Mouse (Mus musculus): ENCODE measurements around the gene Draxin. TPM values are rescaled to one million over a fixed set of nuclear protein-coding genes. Genes with fewer than 3 reads are reported as not detected.

Gene Draxin
- total and polyA plus RNA-seq, 2 experiments from 2014 or later = 5.0 to 29.5 TPM

- peak; percentile 62 for TF ChIP-seq CTCF (IDR thresholded peaks at IDR 0.05)
- no peak for DNase-seq (ENCODE audit: low spot score)
- H3K36me3 ChIP-seq (ENCODE audit: insufficient read depth, low read length) = peaks cover 2% of the 10 kb centered on the region; the same call in 1 of the 2 replicates
- H3K27me3 ChIP-seq (ENCODE audit: insufficient read depth, low read length) = no peaks in the 10 kb centered on the region
- H3K4me2 ChIP-seq (ENCODE audit: low read depth, low read length, poor library complexity, severe bottlenecking) = no peak overlapping the region
- no peak overlapping the region for H3K27ac ChIP-seq (ENCODE audit: low read depth, low read length)
- no peak overlapping the region for H3K9ac ChIP-seq (replicated peaks; ENCODE audit: low read length, poor library complexity, severe bottlenecking)
- no peaks in the 10 kb centered on the region for H3K9me3 ChIP-seq (ENCODE audit: low read length)
- no peak for ATAC-seq (ENCODE audit: low FRiP score)
- WGBS = 76% methylated on average over 4 of the region's 4 CpGs
- no peak overlapping the region for H3K4me3 ChIP-seq (ENCODE audit: low read depth, low read length)
- H3K4me1 ChIP-seq (ENCODE audit: insufficient read depth, low read length) = peaks cover 4% of the 10 kb centered on the region; the same call in 1 of the 2 replicates
Observed at GRCm38 (mm10) chr4:148117392-148117791, 13.1 kb downstream of the Draxin start.

- Histone ChIP-seq H3K4me3 (ENCODE audit: low read depth, low read length) (no peak overlapping the region), H3K4me2 (ENCODE audit: low read depth, low read length, poor library complexity, severe bottlenecking) (no peak overlapping the region), H3K9ac (replicated peaks; ENCODE audit: low read length, poor library complexity, severe bottlenecking) (no peak overlapping the region), H3K27ac (ENCODE audit: low read depth, low read length) (no peak overlapping the region), H3K4me1 (ENCODE audit: insufficient read depth, low read length) (peaks cover 4% of the 10 kb centered on the region; the same call in 1 of the 2 replicates), H3K36me3 (ENCODE audit: insufficient read depth, low read length) (peaks cover 6% of the 10 kb centered on the region; the same call in 1 of the 2 replicates), H3K27me3 (ENCODE audit: insufficient read depth, low read length) (no peaks in the 10 kb centered on the region), H3K9me3 (ENCODE audit: low read length) (no peaks in the 10 kb centered on the region)
- TF ChIP-seq CTCF (IDR thresholded peaks at IDR 0.05) = peak; percentile 62
- DNase-seq (ENCODE audit: low spot score) (no peak), ATAC-seq (ENCODE audit: low FRiP score) (no peak)
- WGBS = 81% methylated on average over 4 of the region's 4 CpGs
Observed at GRCm38 (mm10) chr4:148116657-148117056, 13.8 kb downstream of the Draxin start.

GRCm38 (mm10) chr4:148115467-148115866, 15.0 kb downstream of the Draxin start:
- Histone ChIP-seq H3K27me3 (ENCODE audit: insufficient read depth, low read length) (no peaks in the 10 kb centered on the region), H3K9ac (replicated peaks; ENCODE audit: low read length, poor library complexity, severe bottlenecking) (no peak overlapping the region; the same call in 1 of the 2 replicates), H3K4me3 (ENCODE audit: low read depth, low read length) (no peak overlapping the region), H3K27ac (ENCODE audit: low read depth, low read length) (peak overlapping the region; percentile 38; the same call in 1 of the 2 replicates), H3K9me3 (ENCODE audit: low read length) (no peaks in the 10 kb centered on the region), H3K4me1 (ENCODE audit: insufficient read depth, low read length) (peaks cover 4% of the 10 kb centered on the region; the same call in 1 of the 2 replicates), H3K36me3 (ENCODE audit: insufficient read depth, low read length) (peaks cover 6% of the 10 kb centered on the region; the same call in 1 of the 2 replicates), H3K4me2 (ENCODE audit: low read depth, low read length, poor library complexity, severe bottlenecking) (peak overlapping the region; percentile 32; the same call in 1 of the 2 replicates)
- peak; percentile 55 for TF ChIP-seq CTCF (IDR thresholded peaks at IDR 0.05)
- WGBS = 5% methylated on average over 15 of the region's 15 CpGs
- no peak; the same call in 1 of the 2 replicates for ATAC-seq (ENCODE audit: low FRiP score)
- no peak for DNase-seq (ENCODE audit: low spot score)

- H3K36me3 ChIP-seq (ENCODE audit: insufficient read depth, low read length) = peaks cover 6% of the 10 kb centered on the region; the same call in 1 of the 2 replicates
- no peaks in the 10 kb centered on the region for H3K9me3 ChIP-seq (ENCODE audit: low read length)
- ATAC-seq (ENCODE audit: low FRiP score) (peak; percentile 75), DNase-seq (ENCODE audit: low spot score) (peak; percentile 89)
- H3K27ac ChIP-seq (ENCODE audit: low read depth, low read length) = peak overlapping the region; percentile 38; the same call in 1 of the 2 replicates
- H3K4me2 ChIP-seq (ENCODE audit: low read depth, low read length, poor library complexity, severe bottlenecking) = peak overlapping the region; percentile 32
- no peak overlapping the region for H3K4me3 ChIP-seq (ENCODE audit: low read depth, low read length)
- H3K9ac ChIP-seq (replicated peaks; ENCODE audit: low read length, poor library complexity, severe bottlenecking) = peak overlapping the region; percentile 24; the same call in 1 of the 2 replicates
- 4% methylated on average over 15 of the region's 15 CpGs for WGBS
- no peaks in the 10 kb centered on the region for H3K27me3 ChIP-seq (ENCODE audit: insufficient read depth, low read length)
- TF ChIP-seq CTCF (IDR thresholded peaks at IDR 0.05) = peak; percentile 100
- peaks cover 4% of the 10 kb centered on the region; the same call in 1 of the 2 replicates for H3K4me1 ChIP-seq (ENCODE audit: insufficient read depth, low read length)
Observed at GRCm38 (mm10) chr4:148114758-148115391, 15.6 kb downstream of the Draxin start.

- Histone ChIP-seq H3K27me3 (ENCODE audit: insufficient read depth, low read length) (no peaks in the 10 kb centered on the region), H3K4me3 (ENCODE audit: low read depth, low read length) (no peak overlapping the region), H3K4me2 (ENCODE audit: low read depth, low read length, poor library complexity, severe bottlenecking) (no peak overlapping the region), H3K27ac (ENCODE audit: low read depth, low read length) (no peak overlapping the region), H3K9ac (replicated peaks; ENCODE audit: low read length, poor library complexity, severe bottlenecking) (no peak overlapping the region), H3K4me1 (ENCODE audit: insufficient read depth, low read length) (peaks cover 4% of the 10 kb centered on the region; the same call in 1 of the 2 replicates), H3K36me3 (ENCODE audit: insufficient read depth, low read length) (peaks cover 15% of the 10 kb centered on the region; the same call in 1 of the 2 replicates), H3K9me3 (ENCODE audit: low read length) (no peaks in the 10 kb centered on the region)
- no peak for TF ChIP-seq CTCF (IDR thresholded peaks at IDR 0.05)
- DNase-seq (ENCODE audit: low spot score) (no peak), ATAC-seq (ENCODE audit: low FRiP score) (no peak)
- WGBS = 91% methylated on average over 12 of the region's 12 CpGs
Observed at GRCm38 (mm10) chr4:148112519-148112918, 18.0 kb downstream of the Draxin start.

GRCm38 (mm10) chr4:148109215-148109614, 21.3 kb downstream of the Draxin start:
- H3K4me3 ChIP-seq (ENCODE audit: low read depth, low read length) = no peak overlapping the region
- no peak overlapping the region for H3K27ac ChIP-seq (ENCODE audit: low read depth, low read length)
- H3K4me1 ChIP-seq (ENCODE audit: insufficient read depth, low read length) = no peaks in the 10 kb centered on the region
- no peak overlapping the region for H3K4me2 ChIP-seq (ENCODE audit: low read depth, low read length, poor library complexity, severe bottlenecking)
- H3K9me3 ChIP-seq (ENCODE audit: low read length) = no peaks in the 10 kb centered on the region
- no peak overlapping the region for H3K9ac ChIP-seq (replicated peaks; ENCODE audit: low read length, poor library complexity, severe bottlenecking)
- no peak for ATAC-seq (ENCODE audit: low FRiP score)
- TF ChIP-seq CTCF (IDR thresholded peaks at IDR 0.05) = no peak
- no peak for DNase-seq (ENCODE audit: low spot score)
- H3K27me3 ChIP-seq (ENCODE audit: insufficient read depth, low read length) = no peaks in the 10 kb centered on the region
- WGBS = 83% methylated on average over 5 of the region's 5 CpGs
- H3K36me3 ChIP-seq (ENCODE audit: insufficient read depth, low read length) = peaks cover 15% of the 10 kb centered on the region

Data from midbrain, postnatal 0 days (tissue).